ENCODE assay signal across 30 mouse cellular contexts in the genomic region with DNA sequence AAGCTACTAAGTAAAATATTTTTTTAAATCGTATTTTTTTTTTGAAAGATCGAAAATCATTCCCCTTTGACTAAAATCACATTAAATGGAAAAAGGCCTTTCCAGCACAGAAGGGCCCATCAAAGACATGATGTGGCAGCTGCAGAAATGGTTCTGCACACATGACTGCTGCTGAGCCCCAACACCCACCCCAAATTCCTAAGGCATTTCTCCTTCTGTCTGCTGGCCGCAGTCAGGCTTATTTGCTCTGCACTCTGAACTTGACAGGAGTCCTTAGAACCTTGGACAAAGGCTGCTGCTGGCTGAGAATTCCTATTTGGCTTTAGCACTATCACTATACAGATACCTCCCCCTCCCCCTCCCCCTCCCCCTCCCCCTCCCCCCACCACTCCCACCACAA. TPM values are rescaled to one million over a fixed set of nuclear protein-coding genes. Genes with fewer than 3 reads are reported as not detected.
DNase-seq lines count a peak whose midpoint lies in the region; ATAC-seq and TF ChIP-seq lines count a peak whose summit lies in the region.
"Had no signal": no experiment of that assay in that cellular context is flagged by ENCODE, and none has a peak within 500 bp of the region (broad histone marks: within the 10 kb centered on the region; RNA-seq: fewer than 3 reads in every experiment).

No protein-coding gene starts in this region.

- H3K27ac ChIP-seq in liver, adult 2 months (replicated peaks; ENCODE audit: insufficient read depth, low read depth, low read length) = no peak overlapping the region
- no peak overlapping the region for H3K27ac ChIP-seq in liver, embryonic 12.5 days
- H3K27ac ChIP-seq: embryonic facial prominence, embryonic 13.5 days; forebrain, embryonic 12.5 days; heart, embryonic 15.5 days; hindbrain, embryonic 12.5 days; kidney, postnatal 0 days; liver, embryonic 14.5 days had no signal

- no peak for ATAC-seq in liver, embryonic 12.5 days
- ATAC-seq: intestine, embryonic 16.5 days; midbrain, embryonic 16.5 days had no signal

- peak; percentile 47 for DNase-seq in embryo, embryonic 10.5 days (ENCODE audit: low spot score)
- no peak for DNase-seq in embryo, embryonic 11 days
- peak; percentile 39 for DNase-seq in liver, adult 2 months (ENCODE audit: extremely low read depth, low read depth, low spot score)
- peak; percentile 23 for DNase-seq in testis, postnatal 10 days (ENCODE audit: low spot score)
- DNase-seq in testis, postnatal 14 days (ENCODE audit: low spot score) = no peak
- no peak for DNase-seq in spleen, adult 18-20 months
- DNase-seq: adrenal gland, postnatal 25 days; cerebellum, adult 18-20 months; cerebellum, postnatal 10 days; gastrocnemius, postnatal 10 days; kidney, adult 8-10 months; layer of hippocampus, postnatal 36 days; left cerebral cortex, postnatal 4 days; lung, adult 2 months; lung, postnatal 14 days; right cerebral cortex, postnatal 4 days; thymus, postnatal 25 days had no signal

- H3K4me3 ChIP-seq in liver, adult 2 months (ENCODE audit: insufficient read depth, low read depth, low read length) = no peak overlapping the region
- no peak overlapping the region for H3K4me3 ChIP-seq in liver, embryonic 12.5 days
- H3K4me3 ChIP-seq: embryonic facial prominence, embryonic 13.5 days; erythroblast, embryonic 14.5 days; forebrain, embryonic 12.5 days; heart, embryonic 15.5 days; hindbrain, embryonic 12.5 days; neural tube, embryonic 13.5 days had no signal

- no peak for TF ChIP-seq CTCF in liver, adult 2 months (IDR thresholded peaks at IDR 0.05; ENCODE audit: low read depth, low read length)

- no peak overlapping the region for H3K4me2 ChIP-seq in liver, embryonic 12.5 days
- H3K4me2 ChIP-seq: embryonic facial prominence, embryonic 13.5 days; forebrain, embryonic 12.5 days; heart, embryonic 15.5 days; hindbrain, embryonic 12.5 days; neural tube, embryonic 13.5 days had no signal

- no peaks in the 10 kb centered on the region; the same call in 1 of the 2 replicates for H3K79me2 ChIP-seq in liver, adult 2 months (ENCODE audit: control insufficient read depth, insufficient read depth, low read length)

- no peak overlapping the region for H3K9ac ChIP-seq in liver, adult 2 months (ENCODE audit: low read depth, low read length)
- H3K9ac ChIP-seq in liver, embryonic 12.5 days = no peak overlapping the region
- H3K9ac ChIP-seq: embryonic facial prominence, embryonic 13.5 days; forebrain, embryonic 12.5 days; heart, embryonic 15.5 days; hindbrain, embryonic 12.5 days; liver, embryonic 14.5 days; neural tube, embryonic 13.5 days had no signal

- no peak for TF ChIP-seq POLR2A in liver, adult 2 months (IDR thresholded peaks at IDR 0.05; ENCODE audit: extremely low read depth, insufficient read depth, low read length)

- no peaks in the 10 kb centered on the region for H3K9me3 ChIP-seq in liver, embryonic 12.5 days (replicated peaks)
- H3K9me3 ChIP-seq: embryonic facial prominence, embryonic 13.5 days; forebrain, embryonic 12.5 days; heart, embryonic 15.5 days; hindbrain, embryonic 12.5 days; neural tube, embryonic 13.5 days had no signal

- 66% methylated on average over 3 of the region's 3 CpGs for WGBS in liver, adult 2 months
- 74% methylated on average over 3 of the region's 3 CpGs for WGBS in liver, embryonic 12.5 days (ENCODE audit: insufficient replicate concordance)

- peaks cover 7% of the 10 kb centered on the region for H3K4me1 ChIP-seq in liver, adult 2 months (ENCODE audit: control insufficient read depth, insufficient read depth, low read length)
- peaks cover 13% of the 10 kb centered on the region for H3K4me1 ChIP-seq in liver, embryonic 12.5 days

- no peaks in the 10 kb centered on the region for H3K27me3 ChIP-seq in liver, adult 2 months (ENCODE audit: control insufficient read depth, insufficient read depth, low read length)
- no peaks in the 10 kb centered on the region for H3K27me3 ChIP-seq in liver, embryonic 12.5 days (replicated peaks)
- H3K27me3 ChIP-seq: embryonic facial prominence, embryonic 13.5 days; forebrain, embryonic 12.5 days; heart, embryonic 15.5 days; hindbrain, embryonic 12.5 days; neural tube, embryonic 13.5 days had no signal

- H3K36me3 ChIP-seq in liver, adult 2 months (ENCODE audit: control insufficient read depth, insufficient read depth, low read length) = peaks cover 14% of the 10 kb centered on the region
- H3K36me3 ChIP-seq in liver, embryonic 12.5 days = peaks cover 19% of the 10 kb centered on the region

RNA-seq across cellular contexts. Expression of gene Tubb2a, which starts 5.0 kb away (rescaled TPM):
- total RNA-seq in liver, adult 2 months (2014; rRNA removed) = 27.5 and 56.4 TPM in 2 replicates
- 569 and 614 TPM in 2 replicates for polyA plus RNA-seq in liver, adult 2 months (2012; rRNA removed)
- polyA plus RNA-seq in liver, embryonic 12.5 days (2016; fragmentation: Nextera tagmentation; extraction: Ambion mirVana) = 67.3 and 68.1 TPM in 2 replicates

RNA-seq across cellular contexts. Expression of gene Bphl, which starts 35.5 kb away (rescaled TPM):
- total RNA-seq in liver, adult 2 months (2014; rRNA removed) = 266 and 287 TPM in 2 replicates
- polyA plus RNA-seq in liver, adult 2 months (2012; rRNA removed) = 241 and 259 TPM in 2 replicates
- 29.2 and 29.3 TPM in 2 replicates for polyA plus RNA-seq in liver, embryonic 12.5 days (2016; fragmentation: Nextera tagmentation; extraction: Ambion mirVana)

RNA-seq across cellular contexts. Expression of gene Tubb2b, which starts 57.4 kb away (rescaled TPM):
- total RNA-seq in liver, adult 2 months (2014; rRNA removed) = 0.20 TPM in 1 of 2 replicates, not detected in the other
- polyA plus RNA-seq in liver, adult 2 months (2012; rRNA removed) = 0.11 and 0.33 TPM in 2 replicates
- 1.6 and 1.9 TPM in 2 replicates for polyA plus RNA-seq in liver, embryonic 12.5 days (2016; fragmentation: Nextera tagmentation; extraction: Ambion mirVana)
- total RNA-seq: common myeloid progenitor, adult 5-6 weeks; megakaryocyte progenitor cell, adult 5-6 weeks had no signal

Comparison
In these comparisons a context has a peak if more than half of its experiments do, and no peak if none do; other contexts are left out.
1. DNase-seq: peak in embryo, embryonic 10.5 days (single experiment), liver, adult 2 months (single experiment) and testis, postnatal 10 days (single experiment); none in embryo, embryonic 11 days (single experiment), testis, postnatal 14 days (single experiment) and spleen, adult 18-20 months (0 of 2).